In genomic region chr17:74020526-74021203, GRCm38 (mm10) we compare ENCODE assay signal across 8 mouse cellular contexts. TPM values are rescaled to one million over a fixed set of nuclear protein-coding genes. Genes with fewer than 3 reads are reported as not detected.
DNase-seq lines count a peak whose midpoint lies in the region; ATAC-seq and TF ChIP-seq lines count a peak whose summit lies in the region.

No protein-coding gene starts in this region.

- H3K9ac ChIP-seq in MEL (ENCODE audit: control insufficient read depth, low read depth, low read length, poor library complexity, severe bottlenecking), result no peak overlapping the region
- H3K9ac ChIP-seq in forebrain, postnatal 0 days, result no peak overlapping the region

- DNase-seq in MEL (ENCODE audit: low read depth, low spot score), result peak; percentile 80
- peak; percentile 74 to 82 for DNase-seq in cerebellum, adult 18-20 months
- DNase-seq in forebrain, postnatal 0 days, result peak; percentile 92
- peak; percentile 91 for DNase-seq in heart, postnatal 4 days
- peak; percentile 81 to 91 for DNase-seq in layer of hippocampus, adult 2 months (ENCODE audit: low spot score in 2 of 2)
- peak; percentile 89 for DNase-seq in lung, postnatal 10 days
- DNase-seq in ovary, postnatal 14 days (ENCODE audit: low spot score), result peak; percentile 84
- DNase-seq in thymus, postnatal 10 days (ENCODE audit: low spot score in 2 of 2), result peak; percentile 35 to 70

- no peak overlapping the region for H3K27ac ChIP-seq in MEL (ENCODE audit: control insufficient read depth, low read depth, low read length)
- no peak overlapping the region for H3K27ac ChIP-seq in forebrain, postnatal 0 days (ENCODE audit: low read depth, low read length)
- H3K27ac ChIP-seq in layer of hippocampus, adult 2 months, result no peak overlapping the region

- no peaks in the 10 kb centered on the region for H3K36me3 ChIP-seq in MEL (ENCODE audit: control insufficient read depth in 1 of 2, insufficient read depth in 2 of 2, low read length in 2 of 2)
- H3K36me3 ChIP-seq in forebrain, postnatal 0 days (ENCODE audit: insufficient read depth), result no peaks in the 10 kb centered on the region

- H3K4me1 ChIP-seq in MEL (ENCODE audit: control insufficient read depth in 1 of 2, insufficient read depth in 2 of 2, low read length in 2 of 2), result 0 out of 4 replicates have a peak, but pooled peaks cover 0 to 3% of the 10 kb centered on the region in 2 experiments
- H3K4me1 ChIP-seq in forebrain, postnatal 0 days (ENCODE audit: insufficient read depth), result no peaks in the 10 kb centered on the region

- WGBS in forebrain, postnatal 0 days, result 38% methylated on average over 8 of the region's 8 CpGs

- no peaks in the 10 kb centered on the region; the same call in 1 of the 2 replicates for H3K79me2 ChIP-seq in MEL (ENCODE audit: control insufficient read depth, insufficient read depth, low read length, poor library complexity)

- no peak overlapping the region for H3K4me3 ChIP-seq in MEL (ENCODE audit: control insufficient read depth in 1 of 2, insufficient read depth in 1 of 2, low read depth in 2 of 2, low read length in 2 of 2)
- no peak overlapping the region for H3K4me3 ChIP-seq in forebrain, postnatal 0 days (ENCODE audit: low read depth, low read length)
- H3K4me3 ChIP-seq in layer of hippocampus, adult 2 months, result peak overlapping the region; percentile 10; the same call in 1 of the 2 replicates

- peaks cover 0 to 3% of the 10 kb centered on the region in 2 experiments; a peak in 3 of 4 replicates for H3K27me3 ChIP-seq in MEL (ENCODE audit: control insufficient read depth in 1 of 2, insufficient read depth in 2 of 2, low read length in 2 of 2)
- no peaks in the 10 kb centered on the region for H3K27me3 ChIP-seq in forebrain, postnatal 0 days (ENCODE audit: insufficient read depth, low read length)

- peak; percentile 95 for ATAC-seq in forebrain, postnatal 0 days

- peak; percentile 83 for TF ChIP-seq RAD21 in MEL (IDR thresholded peaks at IDR 0.05; ENCODE audit: low read depth, low read length)

- no peak for TF ChIP-seq POLR2A in MEL (IDR thresholded peaks at IDR 0.05; ENCODE audit: control insufficient read depth in 1 of 2, insufficient read depth in 1 of 2, low read depth in 1 of 2, low read length in 2 of 2, poor library complexity in 1 of 2)

- peak; percentile 86 to 98 (median 92) for TF ChIP-seq CTCF in MEL (IDR thresholded peaks at IDR 0.05 in 2 of 3, conservative IDR thresholded peaks at IDR 0.05 in 1 of 3; ENCODE audit: control insufficient read depth in 1 of 3, insufficient read depth in 1 of 3, low read depth in 2 of 3, low read length in 3 of 3, poor library complexity in 1 of 3, severe bottlenecking in 1 of 3)
- peak; percentile 99 for TF ChIP-seq CTCF in forebrain, postnatal 0 days (IDR thresholded peaks at IDR 0.05; ENCODE audit: low read depth)
- TF ChIP-seq CTCF in layer of hippocampus, adult 2 months (conservative IDR thresholded peaks at IDR 0.05), result peak; percentile 99

- peak overlapping the region; percentile 35 for H3K4me2 ChIP-seq in forebrain, postnatal 0 days (ENCODE audit: low read depth)

- H3K9me3 ChIP-seq in MEL (replicated peaks; ENCODE audit: insufficient read depth, low read length), result no peaks in the 10 kb centered on the region
- H3K9me3 ChIP-seq in forebrain, postnatal 0 days (ENCODE audit: low read length), result no peaks in the 10 kb centered on the region

- TF ChIP-seq EP300 in MEL (IDR thresholded peaks at IDR 0.05; ENCODE audit: low read depth in 1 of 2, low read length in 2 of 2), result no peak

TF ChIP-seq in MEL, 35 proteins besides CTCF, POLR2A, EP300 and RAD21:
- no peak for TF ChIP-seq GABPA (IDR thresholded peaks at IDR 0.05; ENCODE audit: low read depth, low read length)
- 0 out of 2 replicates have a peak, but pooled peaks have one; percentile 41 for TF ChIP-seq SIN3A (IDR thresholded peaks at IDR 0.05; ENCODE audit: low read length)
- no peak for TF ChIP-seq TCF12 (IDR thresholded peaks at IDR 0.05; ENCODE audit: low read depth, low read length)
- no peak for TF ChIP-seq MYB (IDR thresholded peaks at IDR 0.05; ENCODE audit: low read depth, low read length)
- no peak for TF ChIP-seq HCFC1 (IDR thresholded peaks at IDR 0.05; ENCODE audit: low read depth, low read length)
- TF ChIP-seq NRF1 (IDR thresholded peaks at IDR 0.05; ENCODE audit: insufficient read depth, low read depth, low read length, poor library complexity, severe bottlenecking), result no peak
- TF ChIP-seq MYC (IDR thresholded peaks at IDR 0.05; ENCODE audit: low read depth, low read length), result no peak
- TF ChIP-seq ELF1 (IDR thresholded peaks at IDR 0.05; ENCODE audit: low read depth, low read length), result no peak
- TF ChIP-seq TBP (IDR thresholded peaks at IDR 0.05; ENCODE audit: low read depth, low read length), result no peak
- TF ChIP-seq MXI1 (IDR thresholded peaks at IDR 0.05; ENCODE audit: low read depth, low read length), result no peak
- no peak for TF ChIP-seq JUND (IDR thresholded peaks at IDR 0.05; ENCODE audit: low read depth, low read length)
- TF ChIP-seq MAFK (IDR thresholded peaks at IDR 0.05; ENCODE audit: borderline replicate concordance, low read depth, low read length), result no peak
- 0 out of 2 replicates have a peak, but pooled peaks have one; percentile 46 for TF ChIP-seq MAZ (IDR thresholded peaks at IDR 0.05; ENCODE audit: low read depth, low read length)
- peak; percentile 95 for TF ChIP-seq SMC3 (IDR thresholded peaks at IDR 0.05; ENCODE audit: low read depth, low read length)
- TF ChIP-seq ZMIZ1 (IDR thresholded peaks at IDR 0.05; ENCODE audit: low read depth, low read length), result no peak
- no peak for TF ChIP-seq ZNF384 (IDR thresholded peaks at IDR 0.05; ENCODE audit: low read depth, low read length)
- TF ChIP-seq ZC3H11A (IDR thresholded peaks at IDR 0.05; ENCODE audit: low read depth, low read length), result peak; percentile 72
- no peak for TF ChIP-seq USF2 (IDR thresholded peaks at IDR 0.05; ENCODE audit: borderline replicate concordance in 1 of 2, insufficient read depth in 1 of 2, low read depth in 1 of 2, low read length in 2 of 2)
- TF ChIP-seq CHD2 (IDR thresholded peaks at IDR 0.05; ENCODE audit: low read length), result no peak
- no peak for TF ChIP-seq RCOR1 (IDR thresholded peaks at IDR 0.05; ENCODE audit: low read depth, low read length)

RNA-seq across cellular contexts. Expression of gene Srd5a2, which starts 27.1 kb away (rescaled TPM):
- not detected in 2 replicates for total RNA-seq in MEL (2012; rRNA removed)
- polyA plus RNA-seq in MEL (2012; ENCODE audit: insufficient read depth in 1 of 2, insufficient read length in 2 of 2, low read depth in 1 of 2, low replicate concordance in 2 of 2, missing spikeins in 1 of 2), result not detected
- 0.43 TPM in 1 of 2 replicates, not detected in the other for total RNA-seq in forebrain, postnatal 0 days (2014; rRNA removed)
- not detected in 2 replicates for polyA plus RNA-seq in forebrain, postnatal 0 days (2015; fragmentation: Nextera tagmentation; extraction: Ambion mirVana)
- total RNA-seq in heart, postnatal 4 days (2021), result not detected
- not detected for total RNA-seq in layer of hippocampus, adult 2 months (2021)
